Mouse (Mus musculus) forebrain, embryonic 13.5 days (tissue): ENCODE data around the gene Olfr1293-ps. TPM values are rescaled to one million over a fixed set of nuclear protein-coding genes. Genes with fewer than 3 reads are reported as not detected.

Experiments used
- ATAC-seq: fragments of 200-750 bp; cut with Nextera tagmentation; 2 replicates; pipeline ENCODE4 v1.8.0; 2017
- H3K27ac ChIP-seq: fragments of 300-500 bp; sonication (generic); 2 replicates; pipeline ENCODE4 v1.5.1; 2015; ENCODE audit warnings: inconsistent platforms, mild to moderate bottlenecking, moderate library complexity
- H3K27me3 ChIP-seq: fragments of 300-500 bp; sonication (generic); 2 replicates; pipeline ENCODE4 v1.6.1; 2015; ENCODE audit warnings: mild to moderate bottlenecking, inconsistent platforms
- H3K36me3 ChIP-seq: fragments of 300-500 bp; sonication (generic); 2 replicates; pipeline ENCODE4 v1.6.1; 2015; ENCODE audit warnings: mild to moderate bottlenecking, inconsistent platforms; ENCODE audit not compliant: poor library complexity, severe bottlenecking
- H3K4me1 ChIP-seq: fragments of 300-500 bp; sonication (generic); 2 replicates; pipeline ENCODE4 v1.6.1; 2015; ENCODE audit warnings: inconsistent platforms
- H3K4me2 ChIP-seq: fragments of 300-500 bp; sonication (generic); 2 replicates; pipeline ENCODE4 v1.6.1; 2015; ENCODE audit warnings: inconsistent platforms, mild to moderate bottlenecking, moderate library complexity
- H3K4me3 ChIP-seq: fragments of 300-500 bp; sonication (generic); 2 replicates; pipeline ENCODE4 v1.5.1; 2015; ENCODE audit warnings: mild to moderate bottlenecking, inconsistent platforms
- H3K9ac ChIP-seq: fragments of 300-500 bp; sonication (generic); 2 replicates; pipeline ENCODE4 v1.6.1; 2015; ENCODE audit warnings: mild to moderate bottlenecking, inconsistent platforms
- H3K9me3 ChIP-seq: fragments of 300-500 bp; sonication (generic); replicated peaks from 2 replicates; pipeline ENCODE4 v1.6.1; 2016; ENCODE audit warnings: inconsistent platforms
- WGBS: fragments of 180-500 bp; shearing (Covaris S2); methylation state at CpG from one replicate; pipeline ENCODE4 v1.1.7; 2015; 5-methylcytosine and 5-hydroxymethylcytosine counted together
- polyA plus RNA-seq: library from polyadenylated mRNA; unstranded; fragments of >200 nt; fragmentation: Nextera tagmentation; extraction: Ambion mirVana; gene quantifications from 2 replicates; pipeline ENCODE4 v1.2.1, GENCODE M21; 2015

Gene Olfr1293-ps
- polyA plus RNA-seq, result not detected in 2 replicates

- WGBS, result 98% methylated on average over 1 of the region's 1 CpGs
- 0 out of 2 replicates have a peak, but pooled peaks cover under 1% of the 10 kb centered on the region for H3K9me3 ChIP-seq
Measured at GRCm38 (mm10) chr2:111524903-111525302, at the start of gene Olfr1293-ps. TSS of gene Olfr1293-ps (plus strand) at chr2:111525203.

GRCm38 (mm10) chr2:111480519-111480918, 44.5 kb upstream of the Olfr1293-ps start, which contains the start of gene Olfr1289:
TSS of gene Olfr1289 (plus strand) at chr2:111480819.
- ATAC-seq, result no peak
- H3K4me3 ChIP-seq, result no peak within 1 kb of the TSS
- WGBS, result 87% methylated on average over 1 of the region's 1 CpGs
- H3K9ac ChIP-seq, result no peak within 1 kb of the TSS
- no peak within 1 kb of the TSS for H3K27ac ChIP-seq
- H3K27me3 ChIP-seq, result no peaks in the 10 kb centered on the region
- no peaks in the 10 kb centered on the region for H3K36me3 ChIP-seq
- H3K4me2 ChIP-seq, result no peak within 1 kb of the TSS
- H3K4me1 ChIP-seq, result no peaks in the 10 kb centered on the region
- H3K9me3 ChIP-seq, result no peaks in the 10 kb centered on the region

More at GRCm38 (mm10) chr2:111524903-111525302, at the start of gene Olfr1293-ps:
- H3K4me2 ChIP-seq, result no peak within 1 kb of the TSS
- no peak within 1 kb of the TSS for H3K27ac ChIP-seq
- H3K4me1 ChIP-seq, result no peaks in the 10 kb centered on the region
- H3K36me3 ChIP-seq, result no peaks in the 10 kb centered on the region
- no peak within 1 kb of the TSS for H3K4me3 ChIP-seq
- no peak within 1 kb of the TSS for H3K9ac ChIP-seq
- ATAC-seq, result no peak
- H3K27me3 ChIP-seq, result no peaks in the 10 kb centered on the region

DNA sequence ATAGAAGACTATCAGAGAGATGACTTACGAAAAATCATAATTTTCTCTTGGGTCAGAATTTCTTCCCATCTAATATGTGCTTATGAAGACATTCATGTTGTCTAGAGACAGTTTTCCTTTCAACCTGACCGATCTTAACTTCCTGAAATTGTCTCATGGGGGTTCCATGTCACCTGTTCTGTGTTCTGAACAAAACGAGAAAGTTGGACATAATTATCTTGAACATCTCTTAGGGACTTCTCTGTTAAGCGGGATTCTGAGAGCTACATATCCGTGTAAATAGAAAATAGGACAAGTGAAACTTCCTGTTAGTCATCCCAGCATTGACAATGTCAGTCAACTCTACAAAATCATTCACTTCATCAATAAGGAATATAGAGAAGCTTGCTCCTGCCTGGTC, 31.3 kb upstream of the Olfr1293-ps start, which contains the start of gene Olfr1290:
Gene Olfr1290, minus strand, starts transcription at position 101 of the 400 bp plus-strand sequence.
- Histone ChIP-seq H3K27ac (no peak within 1 kb of the TSS), H3K4me2 (no peak within 1 kb of the TSS), H3K27me3 (no peaks in the 10 kb centered on the region), H3K4me1 (no peaks in the 10 kb centered on the region), H3K4me3 (no peak within 1 kb of the TSS), H3K9me3 (no peaks in the 10 kb centered on the region), H3K36me3 (no peaks in the 10 kb centered on the region), H3K9ac (no peak within 1 kb of the TSS)
- 84% methylated on average over 5 of the region's 5 CpGs for WGBS
- ATAC-seq, result no peak

DNA sequence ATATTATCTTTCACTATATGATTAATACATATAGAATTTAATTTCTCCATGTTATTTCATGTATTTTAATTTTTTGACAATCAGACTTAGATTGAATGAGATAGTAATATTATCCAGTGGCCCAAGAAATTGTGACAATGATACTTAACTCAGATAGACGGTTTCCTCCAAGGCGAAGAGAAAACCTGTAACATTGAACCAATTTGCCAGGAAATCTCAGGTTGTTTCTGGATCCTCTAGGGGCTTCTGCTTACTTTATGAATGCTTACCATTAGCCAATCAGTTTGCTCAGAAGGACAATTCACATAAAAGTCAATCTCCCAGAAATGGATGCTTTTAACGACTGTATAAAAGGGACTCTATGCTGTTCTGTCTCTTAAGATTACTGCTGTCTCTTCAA, 28.1 kb upstream of the Olfr1293-ps start, which contains the start of gene Olfr1291-ps1:
Gene Olfr1291-ps1, plus strand, starts transcription at position 301 of the 400 bp plus-strand sequence.
- no peak within 1 kb of the TSS for H3K27ac ChIP-seq
- no peak for ATAC-seq
- no peaks in the 10 kb centered on the region for H3K4me1 ChIP-seq
- H3K9ac ChIP-seq, result no peak within 1 kb of the TSS
- H3K36me3 ChIP-seq, result no peaks in the 10 kb centered on the region
- no peaks in the 10 kb centered on the region for H3K9me3 ChIP-seq
- H3K4me2 ChIP-seq, result no peak within 1 kb of the TSS
- H3K27me3 ChIP-seq, result no peaks in the 10 kb centered on the region
- H3K4me3 ChIP-seq, result no peak within 1 kb of the TSS
- WGBS, result 91% methylated on average over 3 of the region's 3 CpGs

- no peak for ATAC-seq
- no peak overlapping the region for H3K4me2 ChIP-seq
- H3K27ac ChIP-seq, result no peak overlapping the region
- no peaks in the 10 kb centered on the region for H3K4me1 ChIP-seq
- H3K4me3 ChIP-seq, result no peak overlapping the region
- H3K36me3 ChIP-seq, result no peaks in the 10 kb centered on the region
- no peak overlapping the region for H3K9ac ChIP-seq
- peaks cover 5% of the 10 kb centered on the region; the same call in 1 of the 2 replicates for H3K9me3 ChIP-seq
- H3K27me3 ChIP-seq, result no peaks in the 10 kb centered on the region
- 92% methylated on average over 10 of the region's 10 CpGs for WGBS
Measured at GRCm38 (mm10) chr2:111517451-111517850, 7.6 kb upstream of the Olfr1293-ps start.

GRCm38 (mm10) chr2:111540191-111540590, 15.2 kb downstream of the Olfr1293-ps start, which contains the start of gene Olfr1294:
TSS of gene Olfr1294 (minus strand) at chr2:111540291.
- Histone ChIP-seq H3K4me1 (no peaks in the 10 kb centered on the region), H3K4me3 (no peak within 1 kb of the TSS), H3K9ac (no peak within 1 kb of the TSS), H3K27ac (no peak within 1 kb of the TSS), H3K4me2 (no peak within 1 kb of the TSS), H3K9me3 (no peaks in the 10 kb centered on the region), H3K36me3 (no peaks in the 10 kb centered on the region), H3K27me3 (no peaks in the 10 kb centered on the region)
- ATAC-seq, result no peak
- 65% methylated on average over 1 of the region's 1 CpGs for WGBS

- no peak within 1 kb of the TSS for H3K27ac ChIP-seq
Measured at GRCm38 (mm10) chr2:111569581-111569980, 44.6 kb downstream of the Olfr1293-ps start, which contains the start of gene Olfr1295. TSS of gene Olfr1295 (minus strand) at chr2:111569681.

More at GRCm38 (mm10) chr2:111569581-111569980, 44.6 kb downstream of the Olfr1293-ps start, which contains the start of gene Olfr1295:
- H3K9ac ChIP-seq, result no peak within 1 kb of the TSS
- H3K4me2 ChIP-seq, result no peak within 1 kb of the TSS
- ATAC-seq, result no peak
- H3K9me3 ChIP-seq, result no peaks in the 10 kb centered on the region
- no peak within 1 kb of the TSS for H3K4me3 ChIP-seq
- no peaks in the 10 kb centered on the region for H3K4me1 ChIP-seq
- H3K36me3 ChIP-seq, result no peaks in the 10 kb centered on the region
- no peaks in the 10 kb centered on the region for H3K27me3 ChIP-seq

Other genes with a start within 250 kb of the Olfr1293-ps start
- not detected in 2 replicates for gene Olfr1278, start 235.1 kb upstream of the Olfr1293-ps start, polyA plus RNA-seq
- gene Olfr1279, start 224.6 kb upstream of the Olfr1293-ps start, polyA plus RNA-seq, result not detected in 2 replicates
- gene Olfr1280, start 211.2 kb upstream of the Olfr1293-ps start, polyA plus RNA-seq, result not detected in 2 replicates
- gene Olfr1281, start 198.7 kb upstream of the Olfr1293-ps start, polyA plus RNA-seq, result not detected in 2 replicates
- gene Olfr1282, start 189.1 kb upstream of the Olfr1293-ps start, polyA plus RNA-seq, result not detected in 2 replicates
- not detected in 2 replicates for gene Olfr1283, start 158.4 kb upstream of the Olfr1293-ps start, polyA plus RNA-seq
- not detected in 2 replicates for gene Olfr1284, start 149.7 kb upstream of the Olfr1293-ps start, polyA plus RNA-seq
- gene Olfr1286, start 102.1 kb upstream of the Olfr1293-ps start, polyA plus RNA-seq, result not detected in 2 replicates
- not detected in 2 replicates for gene Olfr1287, start 76.1 kb upstream of the Olfr1293-ps start, polyA plus RNA-seq
- gene Olfr1288, start 51.1 kb upstream of the Olfr1293-ps start, polyA plus RNA-seq, result not detected in 2 replicates
- gene Olfr1289, start 44.4 kb upstream of the Olfr1293-ps start, polyA plus RNA-seq, result not detected in 2 replicates
- not detected in 2 replicates for gene Olfr1290, start 31.4 kb upstream of the Olfr1293-ps start, polyA plus RNA-seq
- gene Olfr1291-ps1, start 28.0 kb upstream of the Olfr1293-ps start, polyA plus RNA-seq, result not detected in 2 replicates
- not detected in 2 replicates for gene Olfr1294, start 15.1 kb downstream of the Olfr1293-ps start, polyA plus RNA-seq
- gene Olfr1295, start 44.5 kb downstream of the Olfr1293-ps start, polyA plus RNA-seq, result not detected in 2 replicates
- not detected in 2 replicates for gene Olfr1297, start 101.3 kb downstream of the Olfr1293-ps start, polyA plus RNA-seq
- gene Olfr1298, start 124.0 kb downstream of the Olfr1293-ps start, polyA plus RNA-seq, result not detected in 2 replicates
- gene Olfr1299, start 136.2 kb downstream of the Olfr1293-ps start, polyA plus RNA-seq, result not detected in 2 replicates
- not detected in 2 replicates for gene Olfr1301, start 225.8 kb downstream of the Olfr1293-ps start, polyA plus RNA-seq